Mouse (Mus musculus): Measurements from ENCODE around the gene Csrnp2.
"Not testable (repeated sequence)": the region's sequence is repeated elsewhere in the genome, so short reads cannot be mapped to it uniquely, and the experiment has no call there.

Gene Csrnp2

DNA sequence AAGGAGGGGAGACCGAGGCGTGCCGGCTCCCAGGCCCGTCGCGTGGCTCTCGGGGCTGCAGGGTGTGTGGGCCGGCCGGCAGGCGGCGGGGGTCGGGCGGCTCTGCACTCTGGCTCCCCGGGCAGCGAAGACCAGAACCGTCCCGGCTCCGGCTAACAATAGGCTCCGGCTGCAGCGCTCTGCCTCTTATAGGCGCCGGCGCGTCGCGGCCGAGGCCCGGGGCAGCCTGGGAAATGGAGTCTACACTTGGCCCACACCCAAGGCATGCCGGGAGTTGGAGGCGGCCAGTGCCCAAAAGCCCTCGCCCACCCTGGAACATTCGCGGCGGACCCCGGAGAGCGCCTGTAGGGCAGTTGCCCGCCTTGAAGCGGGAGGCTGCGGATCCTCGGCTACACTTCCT lies at the start of gene Csrnp2:
Gene Csrnp2, minus strand, starts transcription at position 387 of the 400 bp plus-strand sequence.
- peak; percentile 83 to 90 for DNase-seq (ENCODE audit: low spot score in 2 of 2)

- not testable (repeated sequence) for DNase-seq (ENCODE audit: low spot score in 2 of 2)
These were observed 48.4 kb upstream of the Csrnp2 start for GRCm38 (mm10) chr15:100543651-100544030.

DNA sequence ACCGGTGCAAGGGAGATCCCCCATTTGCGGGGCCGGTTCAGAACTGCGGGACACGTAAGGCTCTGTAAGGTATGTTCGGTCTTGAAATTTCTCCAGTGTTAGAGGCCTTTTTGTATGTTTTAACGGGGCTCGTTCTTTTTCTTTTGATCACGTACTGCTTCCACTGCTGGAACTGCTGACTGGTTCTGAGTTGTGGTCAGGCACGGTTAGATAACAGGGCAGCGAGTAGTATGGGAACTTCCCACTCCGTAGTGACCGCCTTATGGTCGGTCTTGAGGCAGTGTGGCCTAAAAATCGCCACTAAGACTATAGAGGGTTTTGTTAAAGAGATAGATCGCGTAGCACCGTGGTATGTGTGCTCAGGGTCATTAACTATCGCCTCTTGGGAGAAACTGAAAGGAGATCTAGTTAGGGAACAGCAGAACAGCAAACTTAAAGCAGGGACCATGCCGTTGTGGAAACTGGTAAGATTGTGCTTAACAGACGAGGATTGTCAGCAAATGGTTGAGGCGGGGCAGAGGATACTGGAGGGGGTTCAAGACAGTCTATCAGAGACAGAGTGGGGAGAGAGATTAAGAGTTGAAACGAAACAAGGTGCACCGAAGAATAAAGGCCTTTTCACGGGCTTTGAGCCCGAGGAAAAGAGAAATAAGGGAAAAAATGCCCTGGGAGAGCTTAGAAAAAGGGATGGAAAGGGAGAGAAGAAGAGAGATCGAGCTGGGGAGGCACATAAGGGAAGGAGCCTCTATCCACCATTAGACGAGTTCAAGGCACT lies 47.8 kb upstream of the Csrnp2 start:
- DNase-seq (ENCODE audit: low spot score in 2 of 2) = not testable (repeated sequence)

GRCm38 (mm10) chr15:100541426-100541825 lies 46.1 kb upstream of the Csrnp2 start:
- no peak for DNase-seq (ENCODE audit: low spot score in 2 of 2)

GRCm38 (mm10) chr15:100541001-100541400 lies 45.7 kb upstream of the Csrnp2 start:
- not testable (repeated sequence) for DNase-seq (ENCODE audit: low spot score in 2 of 2)

- no peak for DNase-seq (ENCODE audit: low spot score in 2 of 2)
These were observed 44.1 kb upstream of the Csrnp2 start for GRCm38 (mm10) chr15:100539411-100539810.

DNA sequence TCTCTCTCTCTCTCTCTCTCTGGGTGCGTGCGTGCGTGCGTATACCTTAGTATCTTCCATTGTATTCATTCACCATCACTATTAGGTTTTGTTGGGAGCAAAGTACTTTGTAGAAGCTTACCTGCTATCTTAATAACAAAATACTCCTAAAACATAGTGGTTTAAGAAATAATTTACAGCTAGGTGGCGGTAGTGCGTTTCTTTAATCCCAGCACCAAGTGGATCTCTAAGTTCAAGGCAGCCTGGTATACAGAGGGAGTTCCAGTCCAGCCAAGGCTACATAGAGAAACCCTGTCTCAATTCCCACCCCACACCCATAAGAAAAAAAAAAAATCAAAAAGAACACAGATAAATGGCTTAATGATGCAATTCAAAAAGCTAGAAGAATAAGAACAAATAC lies 42.6 kb upstream of the Csrnp2 start:
- DNase-seq (ENCODE audit: low spot score in 2 of 2) = no peak

DNA sequence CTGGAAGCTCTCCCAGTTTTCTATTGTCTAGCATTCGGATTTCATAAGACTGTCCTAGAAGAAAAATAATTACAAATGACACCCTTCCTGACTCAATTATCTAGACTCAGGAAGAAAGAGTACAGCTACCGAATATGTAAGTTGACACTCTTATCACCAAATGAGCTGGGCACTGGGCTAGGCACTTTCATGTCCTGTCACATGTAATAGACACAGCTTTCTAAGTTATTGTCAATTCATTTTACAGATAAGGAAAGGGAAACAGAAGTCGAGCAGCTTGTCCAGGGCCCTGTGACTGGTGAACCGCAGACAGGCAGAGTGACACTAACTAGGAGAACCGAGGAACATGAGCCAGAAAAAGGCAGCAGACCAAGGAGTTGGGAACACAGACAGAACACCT lies 32.6 kb upstream of the Csrnp2 start:
- no peak for DNase-seq (ENCODE audit: low spot score in 2 of 2)

- no peak for DNase-seq (ENCODE audit: low spot score in 2 of 2)
These were observed 30.1 kb upstream of the Csrnp2 start for GRCm38 (mm10) chr15:100525405-100525804.

GRCm38 (mm10) chr15:100520306-100520705 lies 25.0 kb upstream of the Csrnp2 start:
- no peak for DNase-seq (ENCODE audit: low spot score in 2 of 2)

DNA sequence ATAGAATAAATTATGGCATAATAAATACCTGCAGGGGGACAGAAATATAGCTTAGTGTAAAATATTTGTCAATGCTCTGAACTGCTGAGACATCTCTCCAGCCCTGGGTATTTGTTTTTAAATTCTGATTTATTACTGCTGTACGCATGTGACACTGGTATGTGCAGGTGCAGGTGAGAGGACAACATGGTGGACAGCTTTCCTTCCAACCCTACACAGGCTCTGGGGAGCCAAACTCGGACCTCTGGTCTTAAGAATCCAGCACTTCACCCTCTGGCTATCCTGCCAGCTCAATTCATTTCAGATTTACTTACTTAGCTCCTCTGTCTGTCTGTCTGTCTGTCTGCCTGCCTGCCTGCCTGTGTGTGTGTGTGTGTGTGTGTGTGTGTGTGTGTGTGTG lies 19.8 kb upstream of the Csrnp2 start:
- DNase-seq (ENCODE audit: low spot score in 2 of 2) = no peak

DNA sequence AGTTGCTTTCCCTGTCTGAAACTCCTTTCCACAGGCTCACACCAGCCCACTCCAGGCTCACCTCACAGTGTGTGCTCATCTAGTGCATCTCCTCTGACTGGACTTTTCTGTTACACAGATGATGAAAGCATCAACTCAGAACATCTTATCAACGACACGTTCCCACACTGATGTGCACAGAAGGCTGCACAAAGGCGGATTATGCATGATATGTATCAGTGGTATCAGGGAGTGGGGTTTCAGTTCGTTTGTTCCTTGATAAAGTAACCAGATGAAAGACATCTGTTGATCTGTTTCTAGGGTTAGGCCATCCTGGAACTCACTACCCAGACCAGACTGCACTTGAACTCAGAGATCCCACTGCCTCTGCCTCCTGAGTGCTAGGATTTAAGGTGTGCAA lies 18.1 kb upstream of the Csrnp2 start:
- DNase-seq (ENCODE audit: low spot score in 2 of 2) = no peak

- no peak for DNase-seq (ENCODE audit: low spot score in 2 of 2)
These were observed 14.8 kb upstream of the Csrnp2 start for GRCm38 (mm10) chr15:100510072-100510471.

- no peak for DNase-seq (ENCODE audit: low spot score in 2 of 2)
These were observed 13.3 kb upstream of the Csrnp2 start for GRCm38 (mm10) chr15:100508454-100509167.

- not testable (repeated sequence) for DNase-seq (ENCODE audit: low spot score in 2 of 2)
These were observed 4.2 kb upstream of the Csrnp2 start for GRCm38 (mm10) chr15:100499506-100499905.

- no peak for DNase-seq (ENCODE audit: low spot score in 2 of 2)
These were observed 641 bp downstream of the Csrnp2 start for GRCm38 (mm10) chr15:100494647-100495046.

- DNase-seq (ENCODE audit: low spot score in 2 of 2) = no peak
These were observed 3.3 kb downstream of the Csrnp2 start for GRCm38 (mm10) chr15:100491966-100492365.

- DNase-seq (ENCODE audit: low spot score in 2 of 2) = no peak
These were observed 6.0 kb downstream of the Csrnp2 start for GRCm38 (mm10) chr15:100489263-100489662.

DNA sequence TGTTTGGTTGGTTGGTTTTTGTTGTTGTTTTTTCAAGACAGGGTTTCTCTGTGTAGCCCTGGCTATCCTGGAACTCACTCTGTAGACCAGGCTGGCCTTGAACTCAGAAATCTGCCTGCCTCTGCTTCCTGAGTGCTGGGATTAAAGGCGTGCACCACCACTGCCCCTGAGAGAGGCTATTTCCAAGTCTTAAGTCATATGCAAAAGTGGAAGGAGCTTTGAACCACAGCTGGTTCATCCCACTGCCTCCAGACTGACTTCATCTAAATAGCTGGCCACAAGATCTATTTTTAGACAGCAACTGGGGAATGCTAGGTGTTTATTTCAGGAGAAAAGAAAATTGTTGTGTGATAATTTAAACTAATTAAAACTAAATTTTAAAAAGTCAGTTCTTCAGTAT lies 7.0 kb downstream of the Csrnp2 start:
- not testable (repeated sequence) for DNase-seq (ENCODE audit: low spot score in 2 of 2)

DNA sequence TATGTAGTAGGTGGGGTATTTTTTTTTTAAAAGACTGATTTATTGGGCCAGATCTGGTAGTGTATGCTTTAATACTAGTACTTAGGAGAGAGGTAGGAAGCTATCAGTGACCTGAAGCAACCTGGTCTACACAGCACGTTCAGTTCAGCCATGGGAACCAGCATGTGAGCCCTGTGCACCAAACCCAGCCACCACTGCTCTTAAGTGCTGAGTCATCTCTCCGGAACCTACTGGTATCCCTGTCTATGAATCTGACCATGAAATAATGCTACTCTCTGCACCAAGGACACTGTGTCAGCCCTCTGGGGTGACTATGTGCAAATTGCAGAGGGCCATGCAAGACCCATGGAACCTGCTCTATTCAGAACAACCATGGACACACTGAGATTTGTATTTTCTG lies 8.2 kb downstream of the Csrnp2 start:
- DNase-seq (ENCODE audit: low spot score in 2 of 2) = no peak

DNA sequence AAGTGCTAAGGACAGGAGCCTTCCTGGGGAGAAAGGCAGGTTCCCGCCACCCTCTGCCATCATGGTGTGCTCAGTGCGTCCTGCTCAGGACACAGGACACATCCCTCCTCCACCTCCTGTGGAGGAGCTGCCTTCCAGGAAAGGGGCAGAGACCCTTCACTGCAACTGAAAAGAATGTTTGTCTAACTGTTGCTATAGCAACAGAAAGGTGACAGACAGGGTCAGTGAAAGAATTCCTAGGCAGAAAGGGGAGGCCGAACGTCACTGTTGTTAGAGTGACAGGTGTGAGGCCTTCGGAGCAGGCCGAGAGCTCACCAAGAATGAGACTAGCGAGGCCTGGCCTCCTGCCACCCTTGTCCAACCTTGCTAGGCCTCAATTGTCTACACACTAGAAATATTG lies 8.8 kb downstream of the Csrnp2 start:
- DNase-seq (ENCODE audit: low spot score in 2 of 2) = no peak

DNA sequence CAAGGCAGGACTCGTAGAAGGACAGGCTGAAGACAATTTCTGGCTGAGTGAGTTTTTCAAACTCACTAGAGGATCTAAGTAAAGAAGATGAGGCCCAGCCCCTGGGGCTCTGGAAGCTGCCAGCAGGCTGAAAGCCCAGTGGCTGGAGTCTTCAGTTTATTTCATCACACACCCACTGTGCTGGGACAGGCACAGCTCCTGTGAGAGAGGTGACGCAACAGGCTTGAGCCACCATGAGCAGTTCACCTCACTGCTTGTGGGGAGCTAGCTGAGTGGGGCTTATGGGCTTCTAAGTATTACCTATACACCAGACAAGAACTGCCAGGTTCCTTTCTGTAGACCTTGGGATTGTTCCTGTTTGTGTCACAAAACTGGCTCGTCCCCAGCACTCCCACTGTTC lies 9.7 kb downstream of the Csrnp2 start:
- DNase-seq (ENCODE audit: low spot score in 2 of 2) = peak in 1 of 2 experiments; percentile 69

GRCm38 (mm10) chr15:100478925-100479324 lies 16.4 kb downstream of the Csrnp2 start:
- no peak for DNase-seq (ENCODE audit: low spot score in 2 of 2)
